Mouse (Mus musculus): Measurements from ENCODE around the gene Rnf5. TPM values are rescaled to one million over a fixed set of nuclear protein-coding genes. Genes with fewer than 3 reads are reported as not detected.
A peak's percentile ranks its signal among the peaks of the same experiment; 100 is the strongest.

Gene Rnf5
- polyA plus RNA-seq, 1 experiment from 2014 or later, result 175 TPM

DNA sequence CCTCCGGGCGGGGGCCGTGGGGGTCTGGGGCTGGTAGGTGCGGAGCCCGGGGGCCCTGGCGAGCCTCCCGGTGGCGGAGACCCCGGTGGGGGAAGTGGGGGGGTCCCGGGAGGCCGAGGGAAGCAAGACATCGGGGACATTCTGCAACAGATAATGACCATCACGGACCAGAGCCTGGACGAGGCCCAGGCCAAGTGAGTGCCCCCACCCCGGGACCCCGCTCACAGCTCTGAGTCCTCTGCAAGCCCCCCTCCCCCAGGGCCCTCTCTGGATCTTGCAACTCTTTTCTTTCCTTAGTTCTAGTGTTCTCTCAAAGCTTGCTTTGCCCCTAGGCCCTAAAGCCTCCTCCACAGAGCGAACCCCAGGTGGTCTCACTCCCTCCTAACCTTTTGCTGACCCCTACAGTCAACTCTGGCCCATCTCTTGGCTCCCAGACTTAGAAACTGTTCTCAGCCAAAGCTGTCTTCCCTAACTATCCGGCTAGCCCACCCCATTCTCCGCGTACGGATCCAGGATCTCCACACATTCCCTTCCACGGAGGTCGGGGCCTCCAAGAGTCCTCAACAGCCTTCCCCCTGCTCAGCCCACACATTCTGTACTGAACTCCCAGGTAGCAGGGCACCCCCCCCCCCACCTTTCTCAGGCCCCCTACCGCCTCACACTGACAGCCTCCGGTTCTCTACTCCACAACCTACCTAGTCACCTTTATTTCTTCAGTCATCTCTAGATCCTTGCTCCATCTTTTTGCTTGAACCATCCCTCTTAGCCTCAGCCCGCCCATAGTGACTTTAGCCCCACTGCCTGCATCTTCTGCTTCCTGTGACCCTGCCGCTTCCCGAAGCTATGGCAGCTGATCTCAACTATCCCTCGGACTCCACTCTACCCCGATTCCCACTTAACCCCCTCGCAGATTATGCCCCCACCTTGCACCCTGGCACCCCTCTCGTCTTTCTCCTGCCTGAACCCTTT lies 10.6 kb downstream of the Rnf5 start:
- no peaks in the 10 kb centered on the region for H3K9me3 ChIP-seq (ENCODE audit: control insufficient read depth, low read length)
- no peaks in the 10 kb centered on the region for H3K36me3 ChIP-seq (ENCODE audit: control insufficient read depth, insufficient read depth, low read length)
- peak overlapping the region; percentile 97 for H3K4me3 ChIP-seq (ENCODE audit: low read depth, low read length)
- DNase-seq (ENCODE audit: low spot score), result peak; percentile 60
- ATAC-seq (ENCODE audit: low FRiP score), result peak; percentile 15; the same call in 1 of the 2 replicates
- peak overlapping the region; percentile 98 for H3K4me2 ChIP-seq (replicated peaks; ENCODE audit: low read depth, low read length)
- H3K4me1 ChIP-seq (replicated peaks; ENCODE audit: control insufficient read depth, insufficient read depth, low read length), result peaks cover 28% of the 10 kb centered on the region
- H3K9ac ChIP-seq (ENCODE audit: low read depth, low read length), result peak overlapping the region; percentile 99
- H3K27ac ChIP-seq (ENCODE audit: low read depth, low read length), result peak overlapping the region; percentile 100
- 1% methylated on average over 24 of the region's 32 CpGs for WGBS
- H3K27me3 ChIP-seq (ENCODE audit: control insufficient read depth, insufficient read depth, low read length), result no peaks in the 10 kb centered on the region

DNA sequence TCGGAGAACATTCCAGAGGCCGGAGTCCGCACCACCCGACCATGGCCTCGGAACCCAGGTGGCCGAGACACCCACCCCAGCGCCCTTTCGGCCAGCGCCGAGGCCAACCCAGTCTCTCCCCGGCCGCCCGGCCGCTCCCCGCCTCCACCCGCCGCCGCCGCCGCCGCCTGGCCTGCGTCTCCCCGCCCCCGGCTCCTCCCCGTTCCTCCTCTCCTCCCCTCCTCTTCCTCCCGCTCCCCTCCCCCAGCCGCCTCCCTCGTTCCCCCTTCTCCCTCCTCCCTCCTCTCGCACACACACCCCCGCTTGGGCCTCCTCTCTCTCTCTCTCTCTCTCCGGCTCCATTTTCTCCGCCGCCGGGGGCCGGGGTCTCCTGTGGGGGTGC lies 11.5 kb downstream of the Rnf5 start:
- no peaks in the 10 kb centered on the region for H3K36me3 ChIP-seq (ENCODE audit: control insufficient read depth, insufficient read depth, low read length)
- H3K4me1 ChIP-seq (replicated peaks; ENCODE audit: control insufficient read depth, insufficient read depth, low read length), result peaks cover 28% of the 10 kb centered on the region
- peak overlapping the region; percentile 100 for H3K27ac ChIP-seq (ENCODE audit: low read depth, low read length)
- H3K4me2 ChIP-seq (replicated peaks; ENCODE audit: low read depth, low read length), result peak overlapping the region; percentile 98
- 1% methylated on average over 19 of the region's 35 CpGs for WGBS
- no peaks in the 10 kb centered on the region for H3K27me3 ChIP-seq (ENCODE audit: control insufficient read depth, insufficient read depth, low read length)
- peak overlapping the region; percentile 99 for H3K9ac ChIP-seq (ENCODE audit: low read depth, low read length)
- ATAC-seq (ENCODE audit: low FRiP score), result peak; percentile 58
- peak; percentile 92 for DNase-seq (ENCODE audit: low spot score)
- no peaks in the 10 kb centered on the region for H3K9me3 ChIP-seq (ENCODE audit: control insufficient read depth, low read length)
- peak overlapping the region; percentile 97 for H3K4me3 ChIP-seq (ENCODE audit: low read depth, low read length)

GRCm38 (mm10) chr17:34591029-34591993 lies 12.2 kb downstream of the Rnf5 start, which contains the start of gene Pbx2:
Gene Pbx2, plus strand, starts transcription at chr17:34591266.
- Histone ChIP-seq H3K4me1 (replicated peaks; ENCODE audit: control insufficient read depth, insufficient read depth, low read length) (peaks cover 29% of the 10 kb centered on the region), H3K36me3 (ENCODE audit: control insufficient read depth, insufficient read depth, low read length) (no peaks in the 10 kb centered on the region), H3K27ac (ENCODE audit: low read depth, low read length) (peak within 1 kb of the TSS; percentile 100), H3K27me3 (ENCODE audit: control insufficient read depth, insufficient read depth, low read length) (no peaks in the 10 kb centered on the region), H3K9me3 (ENCODE audit: control insufficient read depth, low read length) (no peaks in the 10 kb centered on the region), H3K4me2 (replicated peaks; ENCODE audit: low read depth, low read length) (peak within 1 kb of the TSS; percentile 98), H3K4me3 (ENCODE audit: low read depth, low read length) (peak within 1 kb of the TSS; percentile 97), H3K9ac (ENCODE audit: low read depth, low read length) (peak within 1 kb of the TSS; percentile 99)
- DNase-seq (ENCODE audit: low spot score) (peak; percentile 70), ATAC-seq (ENCODE audit: low FRiP score) (peak; percentile 30)
- 2% methylated on average over 20 of the region's 21 CpGs for WGBS

DNA sequence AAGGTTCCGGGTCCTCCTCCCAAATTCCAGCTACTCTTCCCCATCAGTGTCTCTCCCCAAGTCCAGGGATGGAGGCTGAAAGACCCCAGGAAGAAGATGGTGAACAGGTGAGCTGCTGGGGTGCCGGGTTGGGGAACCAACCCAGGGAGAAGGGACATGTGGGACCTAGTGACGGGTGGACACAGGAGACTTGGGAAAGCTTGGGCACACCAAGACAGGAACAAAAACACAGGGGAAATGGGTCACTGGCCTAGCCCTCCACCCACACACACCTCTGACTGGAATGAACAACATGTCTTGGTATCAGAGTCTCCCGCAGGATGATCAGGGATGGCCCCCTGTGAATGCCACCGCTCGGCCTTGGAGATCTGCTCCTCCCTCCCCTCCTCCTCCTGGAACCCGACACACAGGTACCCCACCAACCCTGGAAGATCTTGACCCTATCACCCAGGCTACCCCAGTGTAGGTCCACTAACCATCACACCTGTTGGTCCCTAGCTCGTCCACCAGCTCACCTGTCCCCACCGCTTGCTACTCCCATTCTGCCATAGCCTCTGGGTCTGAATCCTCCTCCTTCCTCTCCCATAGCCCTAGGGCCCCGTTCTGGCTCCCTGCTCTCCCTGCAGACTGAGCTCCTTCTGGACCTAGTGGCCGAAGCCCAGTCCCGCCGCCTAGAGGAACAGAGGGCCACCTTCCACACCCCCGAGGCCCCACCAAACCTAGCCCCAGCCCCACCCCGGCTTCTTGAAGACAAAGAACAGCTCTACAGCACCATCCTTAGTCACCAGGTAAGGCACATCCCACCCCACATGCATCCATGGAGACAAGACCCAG lies 13.1 kb downstream of the Rnf5 start:
- H3K27ac ChIP-seq (ENCODE audit: low read depth, low read length), result peak overlapping the region; percentile 100
- WGBS, result 69% methylated on average over 15 of the region's 15 CpGs
- ATAC-seq (ENCODE audit: low FRiP score) (no peak), DNase-seq (ENCODE audit: low spot score) (no peak)
- H3K4me1 ChIP-seq (replicated peaks; ENCODE audit: control insufficient read depth, insufficient read depth, low read length), result peaks cover 33% of the 10 kb centered on the region
- H3K27me3 ChIP-seq (ENCODE audit: control insufficient read depth, insufficient read depth, low read length), result no peaks in the 10 kb centered on the region
- H3K4me2 ChIP-seq (replicated peaks; ENCODE audit: low read depth, low read length), result peak overlapping the region; percentile 98
- no peaks in the 10 kb centered on the region for H3K9me3 ChIP-seq (ENCODE audit: control insufficient read depth, low read length)
- H3K4me3 ChIP-seq (ENCODE audit: low read depth, low read length), result peak overlapping the region; percentile 2; the same call in 1 of the 2 replicates
- H3K36me3 ChIP-seq (ENCODE audit: control insufficient read depth, insufficient read depth, low read length), result no peaks in the 10 kb centered on the region
- peak overlapping the region; percentile 99; the same call in 1 of the 2 replicates for H3K9ac ChIP-seq (ENCODE audit: low read depth, low read length)

DNA sequence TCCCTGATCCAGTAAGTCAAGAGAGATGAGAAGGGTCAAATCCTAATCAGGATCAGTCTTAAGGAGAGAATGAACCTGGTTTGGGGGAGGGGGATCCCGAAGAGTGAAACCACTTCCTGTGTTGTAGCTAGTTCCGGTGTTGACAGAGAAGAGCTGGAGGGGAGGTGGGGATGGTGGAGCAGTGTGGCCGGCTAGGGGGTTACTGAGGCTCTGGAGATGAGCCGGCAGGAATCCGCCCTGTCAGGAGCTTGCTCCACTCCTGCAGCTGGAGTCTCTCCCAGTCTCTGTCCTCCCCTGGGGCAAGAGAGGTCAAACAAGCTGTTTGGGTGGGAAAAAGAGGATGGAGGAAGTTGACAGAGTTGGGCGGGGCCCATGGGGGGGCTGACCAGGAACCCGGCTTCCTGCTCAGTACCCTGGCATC lies 13.8 kb downstream of the Rnf5 start, which contains the start of gene Gpsm3:
Gene Gpsm3 (plus strand): TSS at position 126 of the 421 bp plus-strand sequence.
- DNase-seq (ENCODE audit: low spot score) (no peak), ATAC-seq (ENCODE audit: low FRiP score) (no peak)
- Histone ChIP-seq H3K4me1 (replicated peaks; ENCODE audit: control insufficient read depth, insufficient read depth, low read length) (peaks cover 31% of the 10 kb centered on the region), H3K9me3 (ENCODE audit: control insufficient read depth, low read length) (no peaks in the 10 kb centered on the region), H3K27ac (ENCODE audit: low read depth, low read length) (peak within 1 kb of the TSS; percentile 100), H3K27me3 (ENCODE audit: control insufficient read depth, insufficient read depth, low read length) (no peaks in the 10 kb centered on the region), H3K4me2 (replicated peaks; ENCODE audit: low read depth, low read length) (peak within 1 kb of the TSS; percentile 98), H3K36me3 (ENCODE audit: control insufficient read depth, insufficient read depth, low read length) (no peaks in the 10 kb centered on the region), H3K4me3 (ENCODE audit: low read depth, low read length) (peak within 1 kb of the TSS; percentile 2; the same call in 1 of the 2 replicates), H3K9ac (ENCODE audit: low read depth, low read length) (peak within 1 kb of the TSS; percentile 99; the same call in 1 of the 2 replicates)
- 19% methylated on average over 7 of the region's 7 CpGs for WGBS

DNA sequence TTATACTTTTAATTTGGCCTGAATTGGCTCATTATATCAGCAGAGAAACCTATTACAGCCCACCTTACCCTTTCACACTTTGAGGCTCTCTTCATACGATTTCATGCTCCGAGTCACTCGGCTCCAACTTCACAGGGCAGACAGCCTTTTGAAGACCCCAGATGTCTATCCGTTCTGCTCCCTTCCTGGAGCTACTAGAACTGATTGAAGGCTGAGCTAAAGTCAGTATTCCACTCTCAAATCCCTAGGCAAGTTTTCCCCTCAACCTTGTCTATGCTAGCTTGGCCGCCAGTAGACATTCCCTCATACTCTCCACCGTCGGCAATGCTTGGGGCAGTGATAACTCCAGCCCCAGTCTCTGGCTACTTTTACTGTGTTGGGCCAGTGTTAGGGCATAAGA lies 14.3 kb downstream of the Rnf5 start:
- H3K4me1 ChIP-seq (replicated peaks; ENCODE audit: control insufficient read depth, insufficient read depth, low read length), result peaks cover 29% of the 10 kb centered on the region
- ATAC-seq (ENCODE audit: low FRiP score) (no peak), DNase-seq (ENCODE audit: low spot score) (no peak)
- H3K9me3 ChIP-seq (ENCODE audit: control insufficient read depth, low read length), result no peaks in the 10 kb centered on the region
- H3K9ac ChIP-seq (ENCODE audit: low read depth, low read length), result no peak overlapping the region
- H3K4me2 ChIP-seq (replicated peaks; ENCODE audit: low read depth, low read length), result no peak overlapping the region
- no peak overlapping the region for H3K4me3 ChIP-seq (ENCODE audit: low read depth, low read length)
- no peaks in the 10 kb centered on the region for H3K36me3 ChIP-seq (ENCODE audit: control insufficient read depth, insufficient read depth, low read length)
- H3K27me3 ChIP-seq (ENCODE audit: control insufficient read depth, insufficient read depth, low read length), result no peaks in the 10 kb centered on the region
- WGBS, result 51% methylated on average over 7 of the region's 7 CpGs
- no peak overlapping the region for H3K27ac ChIP-seq (ENCODE audit: low read depth, low read length)

GRCm38 (mm10) chr17:34588767-34589166 lies 14.7 kb downstream of the Rnf5 start:
- no peak for ATAC-seq (ENCODE audit: low FRiP score)

More at GRCm38 (mm10) chr17:34588767-34589166, 14.7 kb downstream of the Rnf5 start:
- H3K4me3 ChIP-seq (ENCODE audit: low read depth, low read length), result no peak overlapping the region
- DNase-seq (ENCODE audit: low spot score), result no peak
- H3K27ac ChIP-seq (ENCODE audit: low read depth, low read length), result no peak overlapping the region
- no peaks in the 10 kb centered on the region for H3K27me3 ChIP-seq (ENCODE audit: control insufficient read depth, insufficient read depth, low read length)
- peaks cover 27% of the 10 kb centered on the region for H3K4me1 ChIP-seq (replicated peaks; ENCODE audit: control insufficient read depth, insufficient read depth, low read length)
- H3K36me3 ChIP-seq (ENCODE audit: control insufficient read depth, insufficient read depth, low read length), result no peaks in the 10 kb centered on the region
- H3K9me3 ChIP-seq (ENCODE audit: control insufficient read depth, low read length), result no peaks in the 10 kb centered on the region
- no peak overlapping the region for H3K4me2 ChIP-seq (replicated peaks; ENCODE audit: low read depth, low read length)
- 64% methylated on average over 3 of the region's 3 CpGs for WGBS
- no peak overlapping the region for H3K9ac ChIP-seq (ENCODE audit: low read depth, low read length)

All from hindbrain, embryonic 11.5 days (tissue).